Mouse (Mus musculus) CH12.LX (cell line): ENCODE results near the gene Ost4. TPM values are rescaled to one million over a fixed set of nuclear protein-coding genes. Genes with fewer than 3 reads are reported as not detected.

Source experiments
- DNase-seq: peaks from one replicate; pipeline ENCODE4 v3.0.0-alpha.2; 2013; ENCODE audit errors: extremely low read depth
- H3K27ac ChIP-seq: 2 replicates; pipeline ENCODE4 v1.5.1; 2012; ENCODE audit warnings: low read depth, mild to moderate bottlenecking, control low read depth, moderate library complexity; ENCODE audit not compliant: insufficient read depth
- H3K27me3 ChIP-seq: replicated peaks from 2 replicates; pipeline ENCODE3; 2012; ENCODE audit warnings: inconsistent platforms
- H3K36me3 ChIP-seq, 2 experiments: replicated peaks in 1 of 2; 2 replicates each; pipeline versions ENCODE3 to v1.6.1; 2012; ENCODE audit warnings: inconsistent platforms in 1 of 2, low read length in 1 of 2, mild to moderate bottlenecking in 1 of 2, mixed read lengths in 1 of 2, moderate library complexity in 1 of 2; ENCODE audit not compliant: control insufficient read depth in 1 of 2, insufficient read depth in 1 of 2
- H3K4me1 ChIP-seq, 2 experiments: 2 replicates each; pipeline ENCODE4 v1.6.1; 2012; ENCODE audit warnings: inconsistent platforms in 1 of 2, moderate library complexity in 1 of 2; ENCODE audit not compliant: insufficient read depth in 2 of 2, control insufficient read depth in 1 of 2
- H3K4me2 ChIP-seq: 2 replicates; pipeline ENCODE4 v1.6.1; 2012; ENCODE audit warnings: low read depth, mild to moderate bottlenecking, control low read depth; ENCODE audit not compliant: poor library complexity, insufficient read depth, severe bottlenecking
- H3K4me3 ChIP-seq, 3 experiments: fragments of 150-350 bp in 1 of 3; sonication (generic) in 1 of 3; replicated peaks in 1 of 3; 2 replicates each; pipeline versions ENCODE3 to v1.5.1; 2011 to 2012; ENCODE audit warnings: low read depth in 2 of 3, low read length in 2 of 3, mild to moderate bottlenecking in 2 of 3, moderate library complexity in 2 of 3, control low read depth in 1 of 3, improper control_type of control experiment in 1 of 3, inconsistent platforms in 1 of 3, mixed read lengths in 1 of 3; ENCODE audit not compliant: poor library complexity in 1 of 3
- H3K79me2 ChIP-seq: replicated peaks from 2 replicates; pipeline ENCODE4 v1.6.1; 2012; ENCODE audit warnings: mild to moderate bottlenecking, moderate library complexity; ENCODE audit not compliant: control insufficient read depth, poor library complexity, insufficient read depth, severe bottlenecking; ENCODE audit errors: extremely low read depth
- H3K9ac ChIP-seq: 2 replicates; pipeline ENCODE4 v1.6.1; 2012; ENCODE audit warnings: low read depth, mild to moderate bottlenecking, control low read depth, moderate library complexity; ENCODE audit not compliant: insufficient read depth
- H3K9me3 ChIP-seq: replicated peaks from 2 replicates; pipeline ENCODE3; 2012; ENCODE audit warnings: low read length, inconsistent platforms, mixed read lengths
- BHLHE40 ChIP-seq: IDR thresholded peaks from 2 replicates; pipeline ENCODE4 v1.6.1; 2011; ENCODE audit warnings: mild to moderate bottlenecking, low read depth, low read length, improper control_type of control experiment
- CHD1 ChIP-seq: IDR thresholded peaks from 2 replicates; pipeline ENCODE4 v1.6.1; 2012; ENCODE audit warnings: low read depth, low read length, improper control_type of control experiment, inconsistent platforms
- ELF1 ChIP-seq: IDR thresholded peaks from 2 replicates; pipeline ENCODE4 v1.6.1; 2014; ENCODE audit warnings: low read depth, mild to moderate bottlenecking, inconsistent platforms, low read length, improper control_type of control experiment
- EP300 ChIP-seq: IDR thresholded peaks from 2 replicates; pipeline ENCODE4 v1.6.1; 2011; ENCODE audit warnings: low read length, improper control_type of control experiment
- ETS1 ChIP-seq: conservative IDR thresholded peaks from 2 replicates; pipeline ENCODE4 v1.6.1; 2012; ENCODE audit warnings: low read depth, mild to moderate bottlenecking, inconsistent platforms, low read length, improper control_type of control experiment, moderate library complexity
- GABPA ChIP-seq: IDR thresholded peaks from 2 replicates; pipeline ENCODE4 v1.6.1; 2012; ENCODE audit warnings: low read depth, low read length, improper control_type of control experiment, inconsistent platforms; ENCODE audit not compliant: insufficient replicate concordance
- HCFC1 ChIP-seq: IDR thresholded peaks from 2 replicates; pipeline ENCODE4 v1.6.1; 2012; ENCODE audit warnings: low read depth, mild to moderate bottlenecking, inconsistent platforms, low read length, improper control_type of control experiment
- IRF4 ChIP-seq: IDR thresholded peaks from 2 replicates; pipeline ENCODE4 v1.6.1; 2014; ENCODE audit warnings: low read depth, mild to moderate bottlenecking, inconsistent platforms, low read length, improper control_type of control experiment
- JUND ChIP-seq: conservative IDR thresholded peaks from 2 replicates; pipeline ENCODE4 v1.6.1; 2011; ENCODE audit warnings: low read depth, low read length, improper control_type of control experiment
- MAX ChIP-seq: IDR thresholded peaks from 2 replicates; pipeline ENCODE4 v1.6.1; 2011; ENCODE audit warnings: low read length, improper control_type of control experiment
- MAZ ChIP-seq: IDR thresholded peaks from 2 replicates; pipeline ENCODE4 v1.6.1; 2012; ENCODE audit warnings: low read depth, mild to moderate bottlenecking, inconsistent platforms, low read length, improper control_type of control experiment, moderate library complexity
- MYC ChIP-seq: IDR thresholded peaks from 2 replicates; pipeline ENCODE4 v1.6.1; 2011; ENCODE audit warnings: low read depth, mild to moderate bottlenecking, improper control_type of control experiment, low read length
- NRF1 ChIP-seq: IDR thresholded peaks from 2 replicates; pipeline ENCODE4 v1.6.1; 2014; ENCODE audit warnings: low read depth, mild to moderate bottlenecking, inconsistent platforms, low read length, improper control_type of control experiment, moderate library complexity
- RAD21 ChIP-seq: IDR thresholded peaks from 2 replicates; pipeline ENCODE4 v1.6.1; 2011; ENCODE audit warnings: low read depth, mild to moderate bottlenecking, low read length, improper control_type of control experiment, moderate library complexity
- RCOR1 ChIP-seq: conservative IDR thresholded peaks from 2 replicates; pipeline ENCODE4 v1.6.1; 2012; ENCODE audit warnings: low read depth, mild to moderate bottlenecking, inconsistent platforms, low read length, improper control_type of control experiment
- SIN3A ChIP-seq: IDR thresholded peaks from 2 replicates; pipeline ENCODE4 v1.6.1; 2012; ENCODE audit warnings: low read length, improper control_type of control experiment, inconsistent platforms
- TCF12 ChIP-seq: IDR thresholded peaks from 2 replicates; pipeline ENCODE4 v1.6.1; 2014; ENCODE audit warnings: low read depth, mild to moderate bottlenecking, inconsistent platforms, low read length, improper control_type of control experiment
- ZC3H11A ChIP-seq: IDR thresholded peaks from 2 replicates; pipeline ENCODE4 v1.6.1; 2012; ENCODE audit warnings: low read depth, mild to moderate bottlenecking, inconsistent platforms, low read length, improper control_type of control experiment
- ZKSCAN1 ChIP-seq: IDR thresholded peaks from 2 replicates; pipeline ENCODE4 v1.6.1; 2012; ENCODE audit warnings: low read depth, inconsistent platforms, low read length, improper control_type of control experiment, borderline replicate concordance
- dilution Hi-C: fragments of 300-500 bp; cut with MboI; formaldehyde crosslinking; loops from 2 replicates; pipeline ENCODE4 v1.14.3; 2020; ENCODE audit warnings: low sequenced_read_pairs; ENCODE audit not compliant: extremely low pct_unique_long_range_greater_than_20kb, extremely low pct_ligation_motif_present
- in situ Hi-C: fragments of 300-500 bp; cut with MboI; formaldehyde crosslinking; loops from 3 replicates; pipeline ENCODE4 v1.14.3; 2019; ENCODE audit warnings: low sequenced_read_pairs, low pct_ligation_motif_present, low pct_unique_long_range_greater_than_20kb, mixed read lengths
- polyA plus RNA-seq: library from polyadenylated mRNA; unstranded; fragments of >175 nt; gene quantifications from 2 replicates; pipeline ENCODE4 v1.2.1, GENCODE M21; 2012; ENCODE audit warnings: low read depth; ENCODE audit not compliant: insufficient read length
- total RNA-seq, 2 experiments: library from RNA; depleted of rRNA; stranded (reverse); fragments of 300-350 nt in 1 of 2; fragments of >200 nt in 1 of 2; gene quantifications; 2 replicates each; pipeline ENCODE4 v1.2.3; 2012 to 2014

Gene Ost4
- total and polyA plus RNA-seq, 3 experiments, result 181 to 330 (median 263) TPM

GRCm38 (mm10) chr5:30866871-30867270 is 40.7 kb downstream of the Ost4 start:
- H3K4me3 ChIP-seq, result no peak overlapping the region
- no peaks in the 10 kb centered on the region for H3K9me3 ChIP-seq
- peaks cover 21 to 54% of the 10 kb centered on the region in 2 experiments for H3K4me1 ChIP-seq
- TF ChIP-seq GABPA (no peak), EP300 (peak; percentile 79), BHLHE40 (peak; percentile 99), MYC (peak; percentile 75; the same call in 1 of the 2 replicates), JUND (no peak), TCF12 (peak; percentile 86), RCOR1 (no peak), MAZ (0 out of 2 replicates have a peak, but pooled peaks have one; percentile 25), MAX (peak; percentile 63), HCFC1 (no peak), SIN3A (peak; percentile 82), ELF1 (peak; percentile 50; the same call in 1 of the 2 replicates), ZKSCAN1 (no peak), ZC3H11A (no peak), IRF4 (peak; percentile 68), ETS1 (peak; percentile 99), RAD21 (no peak), CHD1 (no peak)
- TF ChIP-seq, all 38 proteins: peak for 10
- no peak overlapping the region for H3K4me2 ChIP-seq
- peaks cover 9 to 15% of the 10 kb centered on the region in 2 experiments for H3K36me3 ChIP-seq
- H3K9ac ChIP-seq, result no peak overlapping the region
- H3K27me3 ChIP-seq, result no peaks in the 10 kb centered on the region
- peaks cover 9% of the 10 kb centered on the region for H3K79me2 ChIP-seq
- in situ Hi-C loops (no loop called here), dilution Hi-C loops (no loop called here)
- no peak overlapping the region for H3K27ac ChIP-seq
- DNase-seq, result peak; percentile 64

DNA sequence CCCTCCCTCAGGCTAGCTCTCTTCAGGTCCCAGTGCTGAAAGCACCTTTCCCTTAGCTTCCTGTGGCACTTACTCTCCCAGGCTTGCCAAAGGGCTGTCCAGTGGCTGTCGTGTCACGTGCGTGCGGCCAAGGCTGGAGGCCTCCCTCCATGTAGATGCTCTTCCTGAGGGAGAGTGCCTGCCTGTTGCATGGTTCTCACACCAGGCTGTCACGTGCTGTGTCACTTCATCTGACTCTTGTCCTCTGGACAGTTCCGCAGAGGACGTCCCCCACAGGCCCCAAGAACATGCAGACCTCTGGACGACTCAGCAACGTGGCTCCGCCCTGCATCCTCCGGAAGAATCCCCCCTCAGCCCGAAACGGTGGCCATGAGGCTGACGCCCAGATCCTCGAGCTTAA is 43.3 kb downstream of the Ost4 start:
- Histone ChIP-seq H3K4me3 (no peak overlapping the region), H3K9ac (no peak overlapping the region), H3K9me3 (no peaks in the 10 kb centered on the region), H3K27me3 (peaks cover 2% of the 10 kb centered on the region), H3K4me1 (peaks cover 21 to 44% of the 10 kb centered on the region in 2 experiments), H3K27ac (no peak overlapping the region), H3K36me3 (peaks cover 0 to 3% of the 10 kb centered on the region in 2 experiments), H3K4me2 (no peak overlapping the region), H3K79me2 (no peaks in the 10 kb centered on the region)
- dilution Hi-C loops (no loop called here), in situ Hi-C loops (no loop called here)
- DNase-seq, result no peak
- TF ChIP-seq NRF1, result no peak
